Mouse (Mus musculus): ENCODE measurements around the gene Iqce. TPM values are rescaled to one million over a fixed set of nuclear protein-coding genes. Genes with fewer than 3 reads are reported as not detected.

The Iqce gene
- polyA plus RNA-seq, 1 experiment: 4.8 TPM

DNA sequence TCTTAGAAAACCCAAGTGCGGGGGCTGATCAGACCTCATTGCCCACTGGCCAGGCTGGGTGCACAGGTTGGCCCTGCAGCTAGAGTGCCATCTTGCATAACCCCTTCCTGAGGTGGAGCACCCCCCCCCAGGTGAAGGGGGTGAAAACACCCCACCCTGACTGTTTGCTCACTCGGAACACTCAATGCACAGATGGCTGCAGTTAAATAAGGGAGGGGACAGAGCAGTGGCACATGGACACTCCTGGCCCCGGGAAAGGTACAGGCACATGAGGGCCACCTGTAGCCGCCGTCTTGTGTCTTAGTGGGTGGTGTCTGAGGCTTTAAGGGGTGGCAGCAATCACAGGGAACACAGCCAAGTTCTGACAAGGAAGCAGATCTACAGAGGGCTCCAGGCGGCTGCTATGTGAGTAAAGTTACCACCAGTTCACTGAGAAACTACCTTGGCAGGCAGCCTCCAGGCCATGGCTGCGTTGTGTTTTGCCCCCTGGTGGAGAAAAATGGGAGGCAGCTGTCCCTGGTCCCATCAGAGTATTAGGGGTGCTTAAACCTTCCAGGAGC lies 38.5 kb downstream of the Iqce start:
- Histone ChIP-seq H3K36me3 (ENCODE audit: control insufficient read depth, insufficient read depth) (no peaks in the 10 kb centered on the region), H3K79me2 (ENCODE audit: control insufficient read depth, insufficient read depth) (no peaks in the 10 kb centered on the region), H3K4me3 (no peak overlapping the region), H3ac (ENCODE audit: control insufficient read depth, insufficient read length) (no peak overlapping the region), H3K4me2 (ENCODE audit: low read depth) (no peak overlapping the region), H3K27me3 (ENCODE audit: control insufficient read depth, insufficient read depth, insufficient read length) (no peaks in the 10 kb centered on the region)
- TF ChIP-seq E2F4 (IDR thresholded peaks at IDR 0.05; ENCODE audit: insufficient read depth) (no peak), REST (IDR thresholded peaks at IDR 0.05; ENCODE audit: insufficient read depth, insufficient read length) (no peak), CEBPB (IDR thresholded peaks at IDR 0.05; ENCODE audit: insufficient read depth, poor library complexity, severe bottlenecking) (no peak), POLR2AphosphoS2 (IDR thresholded peaks at IDR 0.05; ENCODE audit: insufficient read length, low read depth) (no peak), MYOD1 (IDR thresholded peaks at IDR 0.05; ENCODE audit: control insufficient read depth in 1 of 3, insufficient read length in 2 of 3, low read depth in 2 of 3) (no peak), TCF12 (IDR thresholded peaks at IDR 0.05; ENCODE audit: insufficient read depth, poor library complexity, severe bottlenecking) (no peak), MAX (IDR thresholded peaks at IDR 0.05; ENCODE audit: low read depth) (no peak), MYOG (IDR thresholded peaks at IDR 0.05; ENCODE audit: control insufficient read depth in 1 of 3, insufficient read depth in 1 of 3, insufficient read length in 2 of 3, low read depth in 2 of 3) (no peak)

- H3K27me3 ChIP-seq (ENCODE audit: control insufficient read depth, insufficient read depth, insufficient read length): no peaks in the 10 kb centered on the region
- H3K36me3 ChIP-seq (ENCODE audit: control insufficient read depth, insufficient read depth): no peaks in the 10 kb centered on the region
- H3ac ChIP-seq (ENCODE audit: control insufficient read depth, insufficient read length): no peak overlapping the region
- no peak overlapping the region for H3K4me2 ChIP-seq (ENCODE audit: low read depth)
- H3K4me3 ChIP-seq: no peak overlapping the region
- no peak for TF ChIP-seq MAX (IDR thresholded peaks at IDR 0.05; ENCODE audit: low read depth)
- TF ChIP-seq POLR2A (IDR thresholded peaks at IDR 0.05; ENCODE audit: insufficient read length, low read depth): no peak
- no peak for TF ChIP-seq CEBPB (IDR thresholded peaks at IDR 0.05; ENCODE audit: insufficient read depth, poor library complexity, severe bottlenecking)
- no peak for TF ChIP-seq REST (IDR thresholded peaks at IDR 0.05; ENCODE audit: insufficient read depth, insufficient read length)
- TF ChIP-seq MYOD1 (IDR thresholded peaks at IDR 0.05; ENCODE audit: control insufficient read depth in 1 of 3, insufficient read length in 2 of 3, low read depth in 2 of 3): no peak
- no peak for TF ChIP-seq SRF (IDR thresholded peaks at IDR 0.05; ENCODE audit: control insufficient read depth, insufficient read length, low read depth)
- no peak for TF ChIP-seq MYOG (IDR thresholded peaks at IDR 0.05; ENCODE audit: control insufficient read depth in 1 of 3, insufficient read depth in 1 of 3, insufficient read length in 2 of 3, low read depth in 2 of 3)
- TF ChIP-seq POLR2AphosphoS2 (IDR thresholded peaks at IDR 0.05; ENCODE audit: insufficient read length, low read depth): no peak
- no peak for TF ChIP-seq USF1 (IDR thresholded peaks at IDR 0.05; ENCODE audit: low read depth)
- TF ChIP-seq TCF3 (IDR thresholded peaks at IDR 0.05; ENCODE audit: insufficient read length, low read depth): no peak
- no peak for TF ChIP-seq TCF12 (IDR thresholded peaks at IDR 0.05; ENCODE audit: insufficient read depth, poor library complexity, severe bottlenecking)
- TF ChIP-seq E2F4 (IDR thresholded peaks at IDR 0.05; ENCODE audit: insufficient read depth): no peak
- no peaks in the 10 kb centered on the region for H3K79me2 ChIP-seq (ENCODE audit: control insufficient read depth, insufficient read depth)
Observed at GRCm38 (mm10) chr5:140662741-140663592, 39.2 kb downstream of the Iqce start.

- H3K36me3 ChIP-seq (ENCODE audit: control insufficient read depth, insufficient read depth): no peaks in the 10 kb centered on the region
Observed at GRCm38 (mm10) chr5:140661875-140662643, 40.1 kb downstream of the Iqce start.

DNA sequence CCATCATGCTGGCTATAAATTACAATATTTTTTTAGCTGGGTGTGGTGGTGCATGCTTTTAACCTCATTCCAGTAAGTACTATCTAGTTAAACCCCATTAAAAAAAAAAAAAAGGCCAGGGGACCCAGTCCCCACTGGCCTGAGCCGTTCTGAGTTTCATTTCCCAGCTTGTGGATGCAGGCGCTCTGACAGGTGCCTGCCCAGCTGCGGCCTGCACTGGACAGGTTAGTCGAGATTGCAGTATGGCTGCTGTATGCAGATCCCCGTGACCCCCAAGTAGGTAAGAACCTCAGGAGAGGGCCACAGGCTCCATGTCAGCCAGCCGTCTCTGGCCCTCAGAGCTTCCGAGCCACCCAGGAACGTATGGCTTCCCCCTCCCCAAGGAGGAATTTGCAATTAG lies 40.8 kb downstream of the Iqce start:
- H3K79me2 ChIP-seq (ENCODE audit: control insufficient read depth, insufficient read depth): no peaks in the 10 kb centered on the region
- no peak overlapping the region for H3ac ChIP-seq (ENCODE audit: control insufficient read depth, insufficient read length)
- no peak overlapping the region for H3K4me3 ChIP-seq
- TF ChIP-seq TCF3 (IDR thresholded peaks at IDR 0.05; ENCODE audit: insufficient read length, low read depth) (no peak), E2F4 (IDR thresholded peaks at IDR 0.05; ENCODE audit: insufficient read depth) (no peak), POLR2A (IDR thresholded peaks at IDR 0.05; ENCODE audit: insufficient read length, low read depth) (no peak), MYOG (IDR thresholded peaks at IDR 0.05; ENCODE audit: control insufficient read depth in 1 of 3, insufficient read depth in 1 of 3, insufficient read length in 2 of 3, low read depth in 2 of 3) (no peak), POLR2AphosphoS2 (IDR thresholded peaks at IDR 0.05; ENCODE audit: insufficient read length, low read depth) (no peak), MYOD1 (IDR thresholded peaks at IDR 0.05; ENCODE audit: control insufficient read depth in 1 of 3, insufficient read length in 2 of 3, low read depth in 2 of 3) (no peak), USF1 (IDR thresholded peaks at IDR 0.05; ENCODE audit: low read depth) (no peak), CEBPB (IDR thresholded peaks at IDR 0.05; ENCODE audit: insufficient read depth, poor library complexity, severe bottlenecking) (no peak), MAX (IDR thresholded peaks at IDR 0.05; ENCODE audit: low read depth) (no peak), TCF12 (IDR thresholded peaks at IDR 0.05; ENCODE audit: insufficient read depth, poor library complexity, severe bottlenecking) (no peak), REST (IDR thresholded peaks at IDR 0.05; ENCODE audit: insufficient read depth, insufficient read length) (no peak), SRF (IDR thresholded peaks at IDR 0.05; ENCODE audit: control insufficient read depth, insufficient read length, low read depth) (no peak)
- H3K27me3 ChIP-seq (ENCODE audit: control insufficient read depth, insufficient read depth, insufficient read length): no peaks in the 10 kb centered on the region
- H3K4me2 ChIP-seq (ENCODE audit: low read depth): no peak overlapping the region
- no peaks in the 10 kb centered on the region for H3K36me3 ChIP-seq (ENCODE audit: control insufficient read depth, insufficient read depth)

More at GRCm38 (mm10) chr5:140661875-140662643, 40.1 kb downstream of the Iqce start:
- no peak overlapping the region for H3K4me2 ChIP-seq (ENCODE audit: low read depth)
- TF ChIP-seq MYOG (IDR thresholded peaks at IDR 0.05; ENCODE audit: control insufficient read depth in 1 of 3, insufficient read depth in 1 of 3, insufficient read length in 2 of 3, low read depth in 2 of 3) (no peak), CEBPB (IDR thresholded peaks at IDR 0.05; ENCODE audit: insufficient read depth, poor library complexity, severe bottlenecking) (no peak), POLR2A (IDR thresholded peaks at IDR 0.05; ENCODE audit: insufficient read length, low read depth) (no peak), SRF (IDR thresholded peaks at IDR 0.05; ENCODE audit: control insufficient read depth, insufficient read length, low read depth) (no peak), USF1 (IDR thresholded peaks at IDR 0.05; ENCODE audit: low read depth) (no peak)
- no peak overlapping the region for H3K4me3 ChIP-seq
- H3K79me2 ChIP-seq (ENCODE audit: control insufficient read depth, insufficient read depth): no peaks in the 10 kb centered on the region
- H3ac ChIP-seq (ENCODE audit: control insufficient read depth, insufficient read length): no peak overlapping the region
- no peaks in the 10 kb centered on the region for H3K27me3 ChIP-seq (ENCODE audit: control insufficient read depth, insufficient read depth, insufficient read length)
